Mouse (Mus musculus) gastrocnemius, adult 18-20 months (tissue): ENCODE measurements around the gene Ube2cbp. TPM values are rescaled to one million over a fixed set of nuclear protein-coding genes. Genes with fewer than 3 reads are reported as not detected.

Source experiments
- DNase-seq: peaks from one replicate; pipeline ENCODE4 v3.0.0; 2021; ENCODE audit warnings: low spot score
- total RNA-seq, 2 experiments: library from RNA; stranded (reverse); gene quantifications; 2 replicates each; pipeline ENCODE4 v1.2.3; 2021

Gene Ube2cbp
- total RNA-seq, 2 experiments from 2014 or later = 4.3 to 4.5 TPM

GRCm38 (mm10) chr9:86435510-86435909 is 29.2 kb downstream of the Ube2cbp start:
- DNase-seq = no peak

- no peak for DNase-seq
Measured at GRCm38 (mm10) chr9:86423331-86423730, 41.4 kb downstream of the Ube2cbp start.

- DNase-seq = no peak
Measured at GRCm38 (mm10) chr9:86419366-86419765, 45.4 kb downstream of the Ube2cbp start.

GRCm38 (mm10) chr9:86417971-86418370 is 46.8 kb downstream of the Ube2cbp start:
- DNase-seq = no peak

GRCm38 (mm10) chr9:86395785-86396184 is 69.0 kb downstream of the Ube2cbp start:
- DNase-seq = no peak

GRCm38 (mm10) chr9:86395012-86395411 is 69.7 kb downstream of the Ube2cbp start:
- DNase-seq = no peak

GRCm38 (mm10) chr9:86393586-86394272 is 71.0 kb downstream of the Ube2cbp start:
- DNase-seq = no peak

- DNase-seq = no peak
Measured at GRCm38 (mm10) chr9:86391467-86391866, 73.3 kb downstream of the Ube2cbp start.

GRCm38 (mm10) chr9:86390713-86391112 is 74.0 kb downstream of the Ube2cbp start:
- no peak for DNase-seq

GRCm38 (mm10) chr9:86388538-86388937 is 76.2 kb downstream of the Ube2cbp start:
- no peak for DNase-seq

GRCm38 (mm10) chr9:86376923-86377322 is 87.8 kb downstream of the Ube2cbp start:
- no peak for DNase-seq

GRCm38 (mm10) chr9:86372783-86373567 is 91.8 kb downstream of the Ube2cbp start:
- no peak for DNase-seq

GRCm38 (mm10) chr9:86369208-86369607 is 95.5 kb downstream of the Ube2cbp start:
- no peak for DNase-seq

GRCm38 (mm10) chr9:86360536-86360935 is 104.2 kb downstream of the Ube2cbp start:
- no peak for DNase-seq

- no peak for DNase-seq
Measured at GRCm38 (mm10) chr9:86355851-86356250, 108.9 kb downstream of the Ube2cbp start.

GRCm38 (mm10) chr9:86351491-86351890 is 113.3 kb downstream of the Ube2cbp start:
- DNase-seq = no peak

GRCm38 (mm10) chr9:86336792-86337191 is 128.0 kb downstream of the Ube2cbp start:
- no peak for DNase-seq

- no peak for DNase-seq
Measured at GRCm38 (mm10) chr9:86336361-86336760, 128.4 kb downstream of the Ube2cbp start.

- DNase-seq = no peak
Measured at GRCm38 (mm10) chr9:86335588-86335987, 129.2 kb downstream of the Ube2cbp start.

GRCm38 (mm10) chr9:86334357-86334756 is 130.4 kb downstream of the Ube2cbp start:
- DNase-seq = no peak

GRCm38 (mm10) chr9:86330591-86330990 is 134.2 kb downstream of the Ube2cbp start:
- DNase-seq = no peak

- no peak for DNase-seq
Measured at GRCm38 (mm10) chr9:86328270-86328669, 136.5 kb downstream of the Ube2cbp start.

- DNase-seq = no peak
Measured at GRCm38 (mm10) chr9:86327341-86327740, 137.4 kb downstream of the Ube2cbp start.
